Mouse (Mus musculus) MEL (cell line): Measurements from ENCODE around the gene Pan2.

Source experiments
- CHD1 ChIP-seq: IDR thresholded peaks from 2 replicates; pipeline ENCODE4 v1.6.1; 2012; ENCODE audit warnings: low read depth, mild to moderate bottlenecking, inconsistent platforms, low read length, improper control_type of control experiment
- CTCF ChIP-seq, 3 experiments: IDR thresholded peaks in 2 of 3; conservative IDR thresholded peaks in 1 of 3; 2 replicates each; pipeline ENCODE4 v1.5.1; 2011 to 2012; ENCODE audit warnings: low read length in 3 of 3, low read depth in 2 of 3, mild to moderate bottlenecking in 2 of 3, improper control_type of control experiment in 1 of 3, inconsistent platforms in 1 of 3, mixed read lengths in 1 of 3, moderate library complexity in 1 of 3; ENCODE audit not compliant: control insufficient read depth in 1 of 3, insufficient read depth in 1 of 3, poor library complexity in 1 of 3, severe bottlenecking in 1 of 3
- E2F4 ChIP-seq: IDR thresholded peaks from 2 replicates; pipeline ENCODE4 v1.6.1; 2011; ENCODE audit warnings: low read depth, low read length, improper control_type of control experiment, borderline replicate concordance
- EP300 ChIP-seq, 2 experiments: IDR thresholded peaks; 2 replicates each; pipeline ENCODE4 v1.6.1; 2011; ENCODE audit warnings: improper control_type of control experiment in 2 of 2, low read length in 2 of 2, low read depth in 1 of 2, mild to moderate bottlenecking in 1 of 2
- HCFC1 ChIP-seq: IDR thresholded peaks from 2 replicates; pipeline ENCODE4 v1.6.1; 2012; ENCODE audit warnings: low read depth, mild to moderate bottlenecking, inconsistent platforms, low read length, improper control_type of control experiment, moderate library complexity
- MAZ ChIP-seq: IDR thresholded peaks from 2 replicates; pipeline ENCODE4 v1.6.1; 2012; ENCODE audit warnings: low read depth, mild to moderate bottlenecking, inconsistent platforms, low read length, improper control_type of control experiment

GRCm38 (mm10) chr10:128347541-128347940 lies 44.4 kb downstream of the Pan2 start:
- TF ChIP-seq CTCF (IDR thresholded peaks at IDR 0.05 in 2 of 3, conservative IDR thresholded peaks at IDR 0.05 in 1 of 3; ENCODE audit: control insufficient read depth in 1 of 3, insufficient read depth in 1 of 3, low read depth in 2 of 3, low read length in 3 of 3, poor library complexity in 1 of 3, severe bottlenecking in 1 of 3) (no peak), E2F4 (no peak), EP300 (IDR thresholded peaks at IDR 0.05; ENCODE audit: low read depth in 1 of 2, low read length in 2 of 2) (no peak), HCFC1 (no peak), MAZ (no peak), CHD1 (no peak)
